Mouse (Mus musculus) frontal cortex, adult (tissue): ENCODE measurements around the gene Smim10l2a.
A peak's percentile ranks its signal among the peaks of the same experiment; 100 is the strongest.

Experiments
- ATAC-seq: cut with Nextera tagmentation; 2 replicates; pipeline ENCODE4 v1.9.2; 2017; ENCODE audit warnings: mild to moderate bottlenecking, moderate library complexity, mixed read lengths; ENCODE audit not compliant: low TSS enrichment

Smim10l2a gene

GRCm38 (mm10) chrX:56374431-56375128 lies at the start of gene Smim10l2a:
TSS of gene Smim10l2a (plus strand) at chrX:56374586.
- peak; percentile 90 for ATAC-seq

DNA sequence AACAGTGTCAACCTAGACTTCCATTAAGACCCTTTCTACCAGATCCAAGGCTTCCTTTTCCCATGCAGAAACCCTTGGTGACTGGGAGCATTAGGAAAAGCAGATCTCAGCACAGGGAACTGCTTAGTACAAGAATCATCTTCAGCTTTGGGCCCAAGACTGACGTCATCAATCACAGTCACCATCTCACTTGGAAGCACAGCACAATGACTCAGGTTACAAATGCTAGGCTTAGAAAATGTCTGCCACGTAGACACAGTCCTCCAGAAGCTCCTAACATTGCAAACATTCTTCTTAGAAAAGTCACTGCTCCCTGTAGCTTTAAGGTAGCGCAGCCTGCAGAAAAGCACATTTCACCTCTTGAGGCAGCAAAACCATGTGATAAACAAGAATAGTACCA lies 42.3 kb upstream of the Smim10l2a start:
- ATAC-seq = no peak

GRCm38 (mm10) chrX:56340305-56340704 lies 34.1 kb upstream of the Smim10l2a start:
- no peak for ATAC-seq

- ATAC-seq = no peak
Measured at GRCm38 (mm10) chrX:56342921-56343320, 31.5 kb upstream of the Smim10l2a start.

- ATAC-seq = peak; percentile 100
Measured at GRCm38 (mm10) chrX:56346176-56346931, 28.0 kb upstream of the Smim10l2a start, which contains the start of gene Zfp449. TSS of gene Zfp449 (plus strand) at chrX:56346400.

DNA sequence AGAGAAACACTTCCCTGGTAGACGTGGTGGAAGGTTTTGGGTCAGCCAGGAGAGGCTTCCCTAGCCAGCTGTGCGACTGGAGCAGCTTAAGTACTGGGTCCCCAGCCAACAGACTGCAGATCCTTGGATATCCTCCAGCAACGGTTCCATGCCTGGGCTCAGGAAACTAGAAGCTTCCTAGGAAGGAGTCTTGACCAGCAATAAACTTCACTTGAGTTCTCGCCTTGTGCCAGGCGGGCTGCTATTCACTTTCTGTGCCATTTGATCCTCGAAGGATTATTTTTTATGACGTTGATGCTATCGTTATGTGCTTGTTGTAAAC lies 27.5 kb upstream of the Smim10l2a start:
- ATAC-seq = peak; percentile 50

DNA sequence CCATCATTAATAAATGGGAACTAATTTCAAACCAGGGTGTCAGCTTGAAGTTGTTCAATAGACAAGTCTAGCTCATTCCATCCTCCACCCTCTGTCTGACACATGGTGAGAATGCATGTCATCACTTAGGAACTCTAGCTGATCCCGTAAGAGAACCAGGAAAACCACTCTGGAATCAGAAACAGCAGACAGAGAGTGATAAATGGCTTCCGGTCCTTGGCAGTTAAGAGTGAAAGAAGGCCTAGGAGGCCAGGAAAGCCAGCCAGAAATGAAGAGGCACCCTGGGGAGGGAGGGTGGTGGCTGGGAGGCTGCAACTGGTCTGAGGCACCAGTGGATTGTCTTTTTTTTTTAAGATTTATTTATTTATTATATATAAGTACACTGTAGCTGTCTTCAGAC lies 6.5 kb downstream of the Smim10l2a start:
- ATAC-seq = no peak

DNA sequence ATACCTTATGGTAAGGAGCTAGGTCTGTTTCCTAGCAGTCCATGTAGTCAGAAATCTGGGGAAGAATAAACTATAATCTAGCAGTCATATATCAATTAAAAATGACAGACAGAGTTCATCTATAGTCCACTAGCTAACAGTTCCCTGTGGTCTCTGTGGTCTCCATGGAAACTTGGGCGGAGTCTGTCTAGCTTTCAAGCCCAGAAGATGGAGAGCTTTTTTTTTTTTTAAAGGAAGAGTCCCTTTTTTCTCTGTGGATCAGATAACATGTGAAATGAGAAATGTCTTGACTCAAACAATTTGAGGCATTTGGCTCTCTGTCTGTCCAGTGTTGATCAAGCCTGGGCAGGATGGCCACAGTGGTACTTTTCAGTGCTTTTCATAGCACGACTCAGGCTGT lies 9.8 kb downstream of the Smim10l2a start:
- ATAC-seq = no peak

- ATAC-seq = no peak
Measured at GRCm38 (mm10) chrX:56404646-56405045, 30.3 kb downstream of the Smim10l2a start.

- ATAC-seq = no peak
Measured at GRCm38 (mm10) chrX:56405482-56405881, 31.1 kb downstream of the Smim10l2a start.

- ATAC-seq = no peak
Measured at GRCm38 (mm10) chrX:56406128-56406527, 31.7 kb downstream of the Smim10l2a start.

DNA sequence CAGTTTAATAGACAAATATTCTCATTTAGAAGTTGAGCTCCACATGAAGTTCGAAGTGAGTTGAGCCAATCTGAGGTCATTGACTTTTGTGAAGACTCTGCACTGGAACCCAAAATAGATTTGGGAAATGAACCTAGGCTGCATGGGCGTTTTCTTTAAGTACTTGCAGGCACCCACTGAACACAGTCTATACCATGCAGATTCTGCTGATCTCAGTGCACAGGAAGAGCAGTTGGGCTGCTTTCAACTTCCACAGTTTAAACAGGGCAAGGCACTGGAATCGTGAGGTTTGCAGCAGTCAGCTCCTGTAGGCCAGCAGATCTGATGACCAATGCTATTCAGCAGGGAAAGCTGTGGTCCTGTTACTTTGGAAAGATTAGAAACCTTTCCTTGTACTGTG lies 41.9 kb downstream of the Smim10l2a start:
- no peak for ATAC-seq

DNA sequence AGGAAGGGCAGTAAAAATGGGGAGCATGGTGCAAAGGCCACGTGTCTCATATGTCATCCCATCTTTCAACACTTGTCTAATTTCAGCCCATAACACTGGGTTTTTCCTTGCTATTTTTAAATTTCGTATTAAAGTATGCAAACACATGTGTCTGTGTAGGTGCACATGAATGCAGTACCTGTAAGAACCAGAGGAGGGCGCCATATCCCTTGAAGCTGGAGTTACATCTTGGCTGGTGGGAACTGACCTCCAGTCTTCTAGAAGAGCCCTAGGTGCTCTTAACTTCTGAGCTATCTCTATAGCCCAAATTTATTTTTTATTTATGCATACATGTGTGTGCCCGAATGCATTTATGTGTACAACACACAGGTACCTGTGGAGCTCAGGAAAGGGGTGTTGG lies 43.2 kb downstream of the Smim10l2a start:
- ATAC-seq = no peak
